Mouse (Mus musculus) liver, embryonic 13.5 days (tissue): ENCODE results near the gene Ap3d1. TPM values are rescaled to one million over a fixed set of nuclear protein-coding genes. Genes with fewer than 3 reads are reported as not detected.

ENCODE experiments used
- ATAC-seq: fragments of 200-750 bp; cut with Nextera tagmentation; 2 replicates; pipeline ENCODE4 v1.8.0; 2017; ENCODE audit warnings: low read depth, mild to moderate bottlenecking, moderate number of reproducible peaks, moderate library complexity
- DNase-seq: peaks from one replicate; pipeline ENCODE4 v3.0.0; 2022
- H3K27ac ChIP-seq: fragments of 300-500 bp; sonication (generic); 2 replicates; pipeline ENCODE4 v1.5.1; 2015; ENCODE audit warnings: moderate library complexity, mild to moderate bottlenecking, inconsistent platforms
- H3K27me3 ChIP-seq: fragments of 300-500 bp; sonication (generic); 2 replicates; pipeline ENCODE4 v1.6.1; 2015; ENCODE audit warnings: mild to moderate bottlenecking, inconsistent platforms
- H3K36me3 ChIP-seq: fragments of 300-500 bp; sonication (generic); 2 replicates; pipeline ENCODE4 v1.6.1; 2015; ENCODE audit warnings: mild to moderate bottlenecking, inconsistent platforms
- H3K4me1 ChIP-seq: fragments of 300-500 bp; sonication (generic); replicated peaks from 2 replicates; pipeline ENCODE4 v1.6.1; 2015; ENCODE audit warnings: inconsistent platforms
- H3K4me2 ChIP-seq: fragments of 300-500 bp; sonication (generic); 2 replicates; pipeline ENCODE4 v1.6.1; 2015; ENCODE audit warnings: inconsistent platforms, mild to moderate bottlenecking, moderate library complexity
- H3K4me3 ChIP-seq: fragments of 300-500 bp; sonication (generic); replicated peaks from 2 replicates; pipeline ENCODE4 v1.5.1; 2015; ENCODE audit warnings: mild to moderate bottlenecking, inconsistent platforms
- H3K9ac ChIP-seq: fragments of 300-500 bp; sonication (generic); 2 replicates; pipeline ENCODE4 v1.6.1; 2015; ENCODE audit warnings: mild to moderate bottlenecking, inconsistent platforms
- H3K9me3 ChIP-seq: fragments of 300-500 bp; sonication (generic); replicated peaks from 2 replicates; pipeline ENCODE4 v1.6.1; 2016; ENCODE audit warnings: inconsistent platforms
- WGBS: fragments of 180-500 bp; shearing (Covaris S2); methylation state at CpG from one replicate; pipeline ENCODE4 v1.1.7; 2015; ENCODE audit not compliant: insufficient replicate concordance; 5-methylcytosine and 5-hydroxymethylcytosine counted together
- polyA plus RNA-seq: library from polyadenylated mRNA; unstranded; fragments of >200 nt; fragmentation: Nextera tagmentation; extraction: Ambion mirVana; gene quantifications from 2 replicates; pipeline ENCODE4 v1.2.1, GENCODE M21; 2015

Ap3d1 gene
- polyA plus RNA-seq, 1 experiment from 2014 or later: 24.9 TPM

- 10% methylated on average over 2 of the region's 2 CpGs for WGBS
- Histone ChIP-seq H3K27ac (peak overlapping the region; percentile 83), H3K4me3 (no peak overlapping the region), H3K36me3 (peaks cover 44% of the 10 kb centered on the region), H3K27me3 (no peaks in the 10 kb centered on the region), H3K4me1 (peaks cover 88% of the 10 kb centered on the region), H3K9ac (peak overlapping the region; percentile 48), H3K4me2 (peak overlapping the region; percentile 25), H3K9me3 (no peaks in the 10 kb centered on the region)
- peak; percentile 56 for DNase-seq
- peak; percentile 17 for ATAC-seq
Observed at GRCm38 (mm10) chr10:80695186-80695585, 46.9 kb downstream of the Ap3d1 start.

- H3K27me3 ChIP-seq: no peaks in the 10 kb centered on the region
- DNase-seq (no peak), ATAC-seq (no peak)
- H3K36me3 ChIP-seq: peaks cover 52% of the 10 kb centered on the region
- H3K27ac ChIP-seq: peak overlapping the region; percentile 83
- H3K9ac ChIP-seq: peak overlapping the region; percentile 48
- WGBS: 86% methylated on average over 13 of the region's 13 CpGs
- no peak overlapping the region for H3K4me3 ChIP-seq
- no peaks in the 10 kb centered on the region for H3K9me3 ChIP-seq
- peak overlapping the region; percentile 25; the same call in 1 of the 2 replicates for H3K4me2 ChIP-seq
- peaks cover 80% of the 10 kb centered on the region for H3K4me1 ChIP-seq
Observed at GRCm38 (mm10) chr10:80694159-80694938, 47.7 kb downstream of the Ap3d1 start.

GRCm38 (mm10) chr10:80693401-80694045 lies 48.5 kb downstream of the Ap3d1 start:
- Histone ChIP-seq H3K9me3 (no peaks in the 10 kb centered on the region), H3K36me3 (peaks cover 53% of the 10 kb centered on the region), H3K4me1 (peaks cover 72% of the 10 kb centered on the region), H3K27ac (peak overlapping the region; percentile 83), H3K9ac (peak overlapping the region; percentile 18; the same call in 1 of the 2 replicates), H3K4me2 (no peak overlapping the region), H3K4me3 (no peak overlapping the region), H3K27me3 (no peaks in the 10 kb centered on the region)
- no peak for DNase-seq
- ATAC-seq: no peak
- 75% methylated on average over 12 of the region's 12 CpGs for WGBS

GRCm38 (mm10) chr10:80692249-80693165 lies 49.6 kb downstream of the Ap3d1 start:
- Histone ChIP-seq H3K4me2 (0 out of 2 replicates have a peak overlapping the region, but pooled peaks have one; percentile 2), H3K4me3 (no peak overlapping the region), H3K9me3 (no peaks in the 10 kb centered on the region), H3K27ac (peak overlapping the region; percentile 65), H3K36me3 (peaks cover 54% of the 10 kb centered on the region), H3K27me3 (no peaks in the 10 kb centered on the region), H3K4me1 (peaks cover 62% of the 10 kb centered on the region), H3K9ac (peak overlapping the region; percentile 20; the same call in 1 of the 2 replicates)
- no peak for DNase-seq
- ATAC-seq: no peak
- 50% methylated on average over 14 of the region's 14 CpGs for WGBS

GRCm38 (mm10) chr10:80687850-80688249 lies 54.2 kb downstream of the Ap3d1 start:
- no peaks in the 10 kb centered on the region for H3K27me3 ChIP-seq
- H3K4me1 ChIP-seq: peaks cover 59% of the 10 kb centered on the region
- peaks cover 76% of the 10 kb centered on the region for H3K36me3 ChIP-seq
- H3K4me2 ChIP-seq: no peak overlapping the region
- no peak overlapping the region for H3K27ac ChIP-seq
- WGBS: 42% methylated on average over 5 of the region's 5 CpGs
- DNase-seq (peak; percentile 64), ATAC-seq (peak; percentile 49; the same call in 1 of the 2 replicates)
- no peak overlapping the region for H3K4me3 ChIP-seq
- H3K9me3 ChIP-seq: no peaks in the 10 kb centered on the region
- H3K9ac ChIP-seq: no peak overlapping the region

- ATAC-seq: no peak
- H3K4me2 ChIP-seq: no peak overlapping the region
- H3K27me3 ChIP-seq: no peaks in the 10 kb centered on the region
- DNase-seq: no peak
- H3K9ac ChIP-seq: peak overlapping the region; percentile 33; the same call in 1 of the 2 replicates
- H3K9me3 ChIP-seq: no peaks in the 10 kb centered on the region
- H3K27ac ChIP-seq: peak overlapping the region; percentile 97
- H3K4me3 ChIP-seq: no peak overlapping the region
- H3K4me1 ChIP-seq: peaks cover 48% of the 10 kb centered on the region
- H3K36me3 ChIP-seq: peaks cover 75% of the 10 kb centered on the region
- 83% methylated on average over 3 of the region's 3 CpGs for WGBS
Observed at GRCm38 (mm10) chr10:80686617-80687016, 55.4 kb downstream of the Ap3d1 start.

GRCm38 (mm10) chr10:80684984-80685383 lies 57.1 kb downstream of the Ap3d1 start:
- peaks cover 58% of the 10 kb centered on the region for H3K36me3 ChIP-seq
- H3K9ac ChIP-seq: peak overlapping the region; percentile 75
- 10% methylated on average over 4 of the region's 4 CpGs for WGBS
- H3K4me2 ChIP-seq: peak overlapping the region; percentile 62
- H3K4me1 ChIP-seq: peaks cover 50% of the 10 kb centered on the region
- peak overlapping the region; percentile 31 for H3K4me3 ChIP-seq
- H3K9me3 ChIP-seq: no peaks in the 10 kb centered on the region
- H3K27ac ChIP-seq: peak overlapping the region; percentile 97
- ATAC-seq (peak; percentile 84), DNase-seq (peak; percentile 73)
- no peaks in the 10 kb centered on the region for H3K27me3 ChIP-seq

- ATAC-seq: peak; percentile 67
- peaks cover 58% of the 10 kb centered on the region for H3K4me1 ChIP-seq
- DNase-seq: peak; percentile 74
- no peaks in the 10 kb centered on the region for H3K9me3 ChIP-seq
- H3K4me3 ChIP-seq: no peak overlapping the region
- peak overlapping the region; percentile 75 for H3K9ac ChIP-seq
- H3K27me3 ChIP-seq: no peaks in the 10 kb centered on the region
- peak overlapping the region; percentile 97 for H3K27ac ChIP-seq
- peaks cover 51% of the 10 kb centered on the region for H3K36me3 ChIP-seq
- H3K4me2 ChIP-seq: peak overlapping the region; percentile 62
- 50% methylated on average over 6 of the region's 6 CpGs for WGBS
Observed at GRCm38 (mm10) chr10:80684214-80684613, 57.9 kb downstream of the Ap3d1 start.

- no peak for DNase-seq
- peak overlapping the region; percentile 75 for H3K9ac ChIP-seq
- H3K4me1 ChIP-seq: peaks cover 63% of the 10 kb centered on the region
- no peak overlapping the region for H3K4me3 ChIP-seq
- H3K36me3 ChIP-seq: peaks cover 45% of the 10 kb centered on the region
- H3K9me3 ChIP-seq: no peaks in the 10 kb centered on the region
- no peaks in the 10 kb centered on the region for H3K27me3 ChIP-seq
- H3K4me2 ChIP-seq: no peak overlapping the region
- peak overlapping the region; percentile 97 for H3K27ac ChIP-seq
- 87% methylated on average over 1 of the region's 1 CpGs for WGBS
- no peak for ATAC-seq
Observed at GRCm38 (mm10) chr10:80683647-80684046, 58.4 kb downstream of the Ap3d1 start.

GRCm38 (mm10) chr10:80682003-80682402 lies 60.1 kb downstream of the Ap3d1 start:
- peaks cover 35% of the 10 kb centered on the region for H3K36me3 ChIP-seq
- no peak overlapping the region for H3K4me2 ChIP-seq
- H3K4me1 ChIP-seq: peaks cover 77% of the 10 kb centered on the region
- DNase-seq (no peak), ATAC-seq (no peak)
- no peak overlapping the region for H3K9ac ChIP-seq
- no peaks in the 10 kb centered on the region for H3K27me3 ChIP-seq
- no peaks in the 10 kb centered on the region for H3K9me3 ChIP-seq
- H3K27ac ChIP-seq: peak overlapping the region; percentile 100
- WGBS: 81% methylated on average over 6 of the region's 6 CpGs
- H3K4me3 ChIP-seq: no peak overlapping the region
